Mouse (Mus musculus): Measurements from ENCODE around the gene Vpreb2. TPM values are rescaled to one million over a fixed set of nuclear protein-coding genes. Genes with fewer than 3 reads are reported as not detected.
"Not testable (repeated sequence)": the region's sequence is repeated elsewhere in the genome, so short reads cannot be mapped to it uniquely, and the experiment has no call there.

The Vpreb2 gene
- total RNA-seq (2021) = not detected
- long read RNA-seq, experiment 1 = 0 reads
- long read RNA-seq, experiment 2 = 0 reads

DNA sequence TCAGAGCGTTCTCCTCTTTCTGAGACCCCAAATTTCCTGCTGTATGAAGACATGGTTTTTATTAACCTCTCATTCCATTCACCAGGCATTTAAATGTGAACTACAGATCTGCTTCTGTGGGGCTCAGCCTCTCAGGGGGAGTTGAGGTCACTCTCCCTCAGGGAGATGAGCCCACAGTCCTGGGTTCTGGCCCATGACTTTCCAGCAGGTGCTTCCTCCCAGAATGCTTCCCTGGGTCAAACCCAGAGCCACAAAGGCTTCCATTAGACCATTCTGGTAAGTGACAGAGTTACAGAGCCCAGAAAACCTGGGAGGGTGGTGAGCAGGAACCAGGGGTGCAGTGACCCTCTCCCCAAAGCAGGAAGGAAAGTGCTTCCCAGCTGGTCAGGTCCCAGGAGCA is at the start of gene Vpreb2:
Gene Vpreb2 (plus strand): TSS at position 301 of the 400 bp plus-strand sequence.
- no peak for DNase-seq (ENCODE audit: low spot score in 2 of 2)

DNA sequence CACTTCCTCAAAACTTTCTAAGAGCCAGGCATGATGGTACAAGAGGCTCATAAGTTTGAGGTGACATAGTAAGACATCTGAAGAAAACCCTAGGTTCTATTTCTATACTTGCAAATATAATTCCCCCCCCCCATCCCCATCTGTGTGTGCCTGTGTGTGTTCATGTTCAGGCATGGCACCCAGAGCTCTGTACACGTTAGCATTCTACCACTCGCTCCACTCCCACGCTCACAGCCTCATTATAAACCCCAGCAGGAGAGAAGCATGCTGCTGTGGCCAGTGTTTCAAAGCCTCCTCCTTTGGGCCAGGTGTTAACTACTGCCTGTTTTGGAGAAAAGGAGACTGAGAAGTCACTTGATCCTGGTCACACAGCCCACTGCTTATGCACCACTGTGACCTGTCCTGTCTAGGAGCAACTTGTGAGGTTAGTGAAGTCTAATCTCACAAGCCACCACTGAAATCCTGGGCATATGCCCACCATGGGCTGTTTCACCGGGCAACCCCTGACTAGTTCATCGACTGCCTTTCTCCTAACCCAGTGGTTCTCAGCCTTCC is 48.2 kb upstream of the Vpreb2 start:
- DNase-seq (ENCODE audit: low spot score in 2 of 2) = no peak

DNA sequence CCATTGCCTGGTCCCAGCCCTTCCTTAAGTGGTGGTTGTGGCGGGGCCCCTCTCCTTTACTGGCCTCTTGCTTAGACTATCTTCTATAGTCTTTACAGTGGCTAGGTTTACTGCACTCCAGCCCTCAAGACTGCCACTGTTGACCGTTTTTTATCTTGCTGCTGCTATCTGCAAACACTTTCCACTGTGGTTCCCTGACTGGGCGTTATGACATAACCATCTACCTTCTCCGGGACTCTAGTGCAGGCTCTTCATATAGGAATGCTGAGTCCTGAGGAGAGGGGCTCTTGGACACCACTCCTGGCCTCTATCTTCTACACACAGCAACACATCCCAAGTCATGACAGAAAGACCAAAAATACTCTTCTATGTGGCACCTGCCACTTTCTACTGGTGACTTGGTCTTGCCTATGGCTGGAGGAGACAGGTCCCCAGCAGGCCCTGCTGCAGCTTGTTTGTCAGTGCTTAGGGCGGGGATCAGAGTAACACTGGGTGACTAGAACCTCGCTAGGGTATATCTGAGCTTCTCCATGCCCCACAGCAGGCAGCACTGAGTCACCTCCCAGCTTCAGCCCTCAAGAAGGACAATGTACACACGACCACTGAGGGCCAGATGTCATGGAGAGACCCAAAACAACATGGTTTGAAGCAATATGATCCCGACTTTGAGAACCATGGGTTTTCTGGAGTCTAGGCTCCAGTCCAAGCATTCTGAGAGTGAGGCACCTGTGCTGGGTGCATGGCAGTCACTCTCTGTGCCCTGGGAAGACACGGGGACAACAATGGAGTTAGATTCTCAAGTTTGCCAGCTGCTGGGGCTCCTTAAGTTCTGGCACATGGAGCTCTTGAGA is 46.4 kb upstream of the Vpreb2 start:
- DNase-seq (ENCODE audit: low spot score in 2 of 2) = no peak

DNA sequence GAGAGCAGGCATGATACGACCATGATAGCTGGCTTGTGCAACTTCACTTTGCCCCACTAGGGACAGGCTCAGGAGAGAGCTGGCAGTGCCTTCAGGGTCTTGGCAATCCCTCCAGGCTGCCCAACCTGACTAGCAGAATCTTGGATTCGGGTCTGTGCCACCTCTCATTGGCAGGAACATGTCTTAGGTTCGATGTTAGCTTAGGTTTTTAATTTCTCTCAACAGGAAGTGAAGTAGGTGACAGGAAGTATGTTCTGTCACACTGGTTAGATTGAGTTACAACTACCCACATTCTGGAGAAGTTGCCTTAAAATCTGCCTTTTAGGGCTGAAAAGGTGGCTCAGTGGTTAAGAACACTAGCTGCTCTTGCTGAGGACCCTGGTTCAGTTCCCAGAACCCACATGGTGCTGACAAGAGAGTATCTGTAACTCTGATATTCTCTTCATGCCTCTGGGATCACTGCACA is 45.8 kb upstream of the Vpreb2 start:
- no peak for DNase-seq (ENCODE audit: low spot score in 2 of 2)

DNA sequence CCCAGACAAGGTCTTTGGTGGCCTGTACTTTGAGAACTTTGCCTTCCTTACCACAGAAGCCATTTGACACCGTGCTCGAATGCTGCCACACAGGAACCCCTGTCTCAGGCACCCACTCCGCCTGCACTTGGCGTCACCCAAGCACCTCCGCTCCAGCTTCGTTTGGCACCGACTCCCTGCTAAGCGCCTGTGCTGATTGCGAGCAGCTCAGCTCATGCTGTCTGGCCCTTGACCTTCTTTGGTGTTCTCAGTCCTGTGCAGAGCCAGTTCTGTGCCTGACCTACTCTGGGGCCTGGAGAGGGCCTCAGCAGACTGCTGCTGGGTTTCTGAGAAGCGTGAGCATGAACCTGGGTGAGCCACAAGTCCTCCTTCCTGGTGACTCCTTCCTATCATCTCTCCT is 43.5 kb upstream of the Vpreb2 start:
- no peak for DNase-seq (ENCODE audit: low spot score in 2 of 2)

DNA sequence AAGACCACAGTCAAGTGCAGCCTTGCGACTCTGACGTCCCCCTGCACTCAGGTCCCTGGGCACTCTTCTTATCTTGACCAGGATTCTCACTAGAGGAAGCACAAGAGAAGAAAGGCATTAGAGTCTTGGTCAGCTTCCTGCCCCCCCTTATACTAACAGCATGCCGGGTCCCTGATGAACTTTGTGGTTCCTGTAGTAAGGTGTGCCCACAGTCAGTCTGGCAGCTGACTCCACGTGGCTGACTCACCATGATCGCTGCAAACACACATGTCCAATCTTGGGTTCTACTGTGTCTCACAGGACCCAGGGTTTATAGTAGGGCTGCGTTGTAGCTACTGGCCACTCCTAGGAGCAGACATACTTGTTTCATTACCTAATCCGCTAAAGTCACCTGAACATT is 42.0 kb upstream of the Vpreb2 start:
- no peak for DNase-seq (ENCODE audit: low spot score in 2 of 2)

DNA sequence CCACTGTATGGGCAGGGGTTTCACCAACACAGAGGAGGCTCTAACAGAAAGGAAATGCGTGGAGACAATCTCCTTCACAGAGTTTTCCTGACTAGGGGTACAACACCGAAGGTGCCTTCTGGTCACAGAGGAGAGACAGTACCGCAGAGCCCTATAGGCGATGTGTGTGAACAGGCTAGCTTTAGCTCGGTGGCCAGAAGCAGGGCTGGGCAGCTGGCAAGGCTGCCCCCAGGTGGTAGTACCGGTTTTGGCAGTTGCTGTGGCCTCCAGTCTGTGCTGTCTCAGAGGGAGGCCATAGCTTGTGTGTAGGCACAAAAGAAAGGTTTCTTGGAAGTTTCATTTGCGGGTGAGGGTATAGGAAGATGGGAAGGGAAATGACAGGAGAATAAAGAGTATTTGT is 41.4 kb upstream of the Vpreb2 start:
- peak; percentile 21 to 30 for DNase-seq (ENCODE audit: low spot score in 2 of 2)

DNA sequence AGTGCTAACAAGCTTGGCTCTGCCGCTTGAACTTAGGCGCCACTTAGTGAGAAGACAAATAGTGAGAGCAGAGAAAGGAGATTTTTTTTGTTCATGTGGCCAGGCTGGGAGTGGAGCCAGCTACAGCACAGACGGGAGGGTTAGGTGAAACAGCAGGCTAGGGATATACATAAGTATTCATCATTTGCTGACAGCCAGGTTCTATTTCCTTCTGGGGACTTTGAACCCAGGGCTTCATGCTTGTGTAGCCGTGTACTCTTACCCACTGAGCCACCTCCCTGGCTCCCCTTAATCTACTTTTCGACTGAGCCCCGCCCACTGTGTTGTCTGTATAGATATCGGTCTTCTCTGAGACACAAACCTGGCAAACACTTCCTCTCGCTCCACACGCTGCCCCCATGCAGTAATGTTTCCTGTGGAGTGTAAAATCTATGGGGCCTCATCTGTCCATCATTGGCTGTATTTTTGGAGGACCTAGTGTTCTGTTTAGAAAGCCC is 40.9 kb upstream of the Vpreb2 start:
- DNase-seq (ENCODE audit: low spot score in 2 of 2) = no peak

DNA sequence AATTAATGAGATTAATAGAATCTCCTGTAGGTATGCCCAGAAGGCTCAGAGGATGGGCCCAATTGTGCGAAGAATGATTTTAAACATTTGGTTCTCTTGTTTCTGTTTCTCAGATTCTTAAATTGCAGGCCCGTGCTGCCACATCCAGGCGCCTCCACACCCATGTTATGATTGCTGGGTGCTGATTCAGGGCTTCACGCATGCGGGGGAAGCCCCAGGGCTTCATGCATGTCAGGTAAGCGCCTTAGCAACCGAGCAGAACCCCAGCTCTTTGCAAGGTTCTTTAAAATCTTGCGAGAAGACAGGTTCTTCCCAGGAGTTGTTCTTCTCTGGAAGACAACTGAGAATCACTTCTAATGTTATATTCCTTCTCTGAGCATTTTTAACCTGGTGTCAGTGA is 36.8 kb upstream of the Vpreb2 start:
- DNase-seq (ENCODE audit: low spot score in 2 of 2) = no peak

DNA sequence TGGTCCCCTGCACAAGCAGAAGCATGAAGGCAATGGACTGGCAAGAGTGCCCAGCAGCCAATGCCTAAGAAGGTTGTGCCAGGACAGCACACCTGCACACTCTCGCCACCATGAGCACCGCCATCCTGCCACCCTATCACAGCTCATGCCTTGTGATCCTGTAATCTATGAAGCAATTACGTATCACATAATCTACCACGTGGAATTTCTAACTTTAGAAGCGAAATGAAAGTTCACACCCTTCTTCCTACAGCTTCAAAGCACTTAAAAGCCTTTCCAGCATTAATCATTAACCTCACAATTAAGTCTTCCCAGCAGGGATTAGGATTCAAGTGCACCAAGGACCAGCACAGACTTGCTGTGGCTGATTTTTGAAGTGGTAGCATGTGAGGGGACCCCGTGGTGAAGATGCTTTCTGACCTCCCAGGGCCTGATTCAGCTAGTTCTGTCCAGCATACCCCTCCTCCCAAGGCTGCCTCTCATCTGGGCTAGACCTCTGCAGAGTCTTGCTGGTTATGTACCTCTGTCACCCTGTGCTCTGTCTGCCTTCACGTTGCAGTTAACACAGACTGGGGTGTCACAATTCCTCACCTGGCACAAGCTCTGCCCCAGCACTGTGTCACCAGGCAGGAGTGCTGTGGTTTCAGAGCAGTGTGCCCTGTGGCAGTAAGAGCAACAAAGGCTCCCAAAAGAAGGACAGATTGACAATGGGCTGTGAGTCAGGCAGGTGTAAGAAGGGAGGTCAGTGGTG is 35.0 kb upstream of the Vpreb2 start:
- no peak for DNase-seq (ENCODE audit: low spot score in 2 of 2)

DNA sequence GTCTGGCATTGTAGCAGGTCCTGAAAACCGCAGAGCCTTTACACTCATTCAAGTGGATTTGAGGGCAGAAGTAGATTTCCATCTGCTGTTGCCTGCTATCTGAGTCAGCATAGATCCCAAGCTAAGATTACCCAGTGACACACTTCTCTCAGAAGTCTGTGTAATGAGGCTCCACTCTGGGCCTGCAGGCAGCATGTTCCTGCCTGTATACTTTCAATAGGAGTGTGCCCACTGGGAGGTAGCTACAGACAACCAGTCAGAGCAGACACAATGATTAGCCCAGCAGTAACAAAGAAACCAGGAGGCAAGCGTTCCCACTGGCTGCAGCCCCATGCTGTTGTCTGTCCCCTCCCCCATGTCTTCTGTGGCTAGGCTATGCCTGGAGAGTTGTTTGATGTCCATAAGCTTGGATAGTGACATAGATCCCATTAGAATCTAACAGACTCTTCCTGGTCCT is 30.8 kb upstream of the Vpreb2 start:
- DNase-seq (ENCODE audit: low spot score in 2 of 2) = no peak

DNA sequence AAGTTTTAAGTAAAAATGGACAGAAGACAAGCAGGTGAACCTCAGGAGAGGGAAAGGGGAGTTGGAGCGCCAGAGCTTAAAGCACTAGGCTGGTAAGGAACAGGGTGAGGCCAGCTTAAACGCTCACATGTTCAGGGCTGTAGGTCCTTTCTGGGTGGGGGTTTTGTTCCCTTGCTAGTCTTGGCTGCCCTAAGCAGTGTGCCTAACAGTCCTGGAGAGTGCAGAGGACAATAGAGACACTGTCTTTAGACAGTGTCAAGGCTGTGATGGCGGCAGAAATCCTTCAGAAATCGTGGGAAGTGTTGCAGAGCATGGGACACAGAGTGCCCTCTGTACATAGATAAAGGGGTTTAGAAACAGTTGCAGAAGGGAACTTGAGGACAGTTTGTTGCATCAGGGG is 30.2 kb upstream of the Vpreb2 start:
- no peak for DNase-seq (ENCODE audit: low spot score in 2 of 2)

DNA sequence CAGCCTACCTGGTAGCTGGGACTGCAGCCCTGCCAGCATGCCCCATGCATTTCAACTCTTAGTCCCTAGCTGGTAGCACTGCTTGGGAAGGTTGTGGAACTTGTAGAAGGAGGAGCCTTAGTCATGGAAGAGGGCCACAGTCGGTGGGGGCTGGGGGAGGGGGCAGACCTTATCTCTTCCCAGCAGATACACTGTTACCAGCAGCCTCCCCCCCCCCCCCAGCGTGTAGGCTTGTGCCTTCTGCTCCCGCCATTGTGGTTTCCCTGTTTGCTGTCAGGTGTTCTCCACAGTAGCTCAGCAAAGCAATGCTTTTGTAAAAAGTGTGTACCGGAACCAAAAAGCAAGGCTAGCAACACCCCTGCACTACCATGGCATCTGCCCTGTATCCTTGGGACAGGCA is 28.6 kb upstream of the Vpreb2 start:
- DNase-seq (ENCODE audit: low spot score in 2 of 2) = no peak

DNA sequence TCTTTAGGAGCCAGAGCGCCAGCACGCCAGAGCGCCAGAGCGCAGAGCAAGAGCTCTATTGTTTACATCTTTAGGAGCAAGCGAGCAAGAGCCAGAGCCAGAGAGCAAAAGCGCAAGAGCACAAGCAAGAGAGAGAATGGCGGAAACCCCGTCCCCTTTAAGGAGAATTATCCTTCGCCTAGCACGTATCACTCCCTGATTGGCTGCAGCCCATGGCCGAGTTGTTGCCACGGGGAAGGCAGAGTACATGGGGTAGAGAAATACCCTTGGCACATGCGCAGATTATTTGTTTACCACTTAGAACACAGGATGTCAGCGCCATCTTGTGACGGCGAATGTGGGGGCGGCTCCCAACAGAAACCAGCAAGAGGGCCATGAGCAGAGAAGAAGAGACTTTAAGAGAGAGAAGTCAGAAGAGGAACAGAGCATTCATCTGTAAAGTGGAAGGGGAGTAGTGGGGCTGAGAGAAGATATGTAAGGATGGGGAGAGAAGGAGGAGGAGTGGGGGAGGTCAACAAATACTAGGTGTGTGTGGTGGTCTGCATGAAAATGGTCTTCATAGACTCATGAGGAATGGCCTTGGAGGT is 24.1 kb upstream of the Vpreb2 start:
- DNase-seq (ENCODE audit: low spot score in 2 of 2) = not testable (repeated sequence)

DNA sequence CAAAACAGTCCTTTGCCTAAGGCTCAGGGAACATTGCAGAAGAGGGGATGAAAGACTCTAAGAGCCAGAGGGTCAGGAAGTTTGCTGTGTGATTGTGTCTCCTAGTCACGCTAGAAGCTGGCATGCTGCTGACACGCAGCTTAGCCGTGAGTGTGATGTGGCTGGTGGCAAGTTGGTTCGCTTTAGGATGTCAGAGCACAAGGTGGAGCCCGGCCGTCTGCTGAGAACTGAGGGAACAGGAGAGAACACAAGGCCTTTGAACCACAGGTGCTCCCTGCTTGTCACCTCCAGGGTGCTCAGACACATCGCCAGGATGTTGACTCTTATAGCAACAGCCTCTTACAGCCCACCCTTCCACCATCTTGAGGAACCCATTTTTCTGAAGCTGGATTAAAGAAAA is 18.1 kb upstream of the Vpreb2 start:
- DNase-seq (ENCODE audit: low spot score in 2 of 2) = no peak

DNA sequence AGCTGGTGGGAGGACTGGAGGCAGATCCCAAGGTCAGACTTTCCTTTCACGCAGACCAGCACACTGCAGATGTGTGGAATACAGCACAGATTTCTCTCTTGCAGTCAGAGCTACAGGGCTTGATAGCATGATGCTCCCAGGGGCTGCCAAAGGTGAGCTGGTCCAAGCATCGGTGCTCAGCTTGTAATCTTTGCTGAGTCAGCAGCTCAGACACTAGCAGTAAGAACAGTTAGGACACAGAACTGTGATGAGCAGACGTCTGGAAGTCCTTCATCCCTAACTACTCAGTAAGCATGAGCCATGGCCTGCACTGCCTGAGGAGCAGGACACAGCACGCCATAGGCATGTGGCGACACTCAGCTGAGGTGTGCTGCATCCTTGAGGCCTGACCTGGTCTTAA is 8.4 kb upstream of the Vpreb2 start:
- no peak for DNase-seq (ENCODE audit: low spot score in 2 of 2)

DNA sequence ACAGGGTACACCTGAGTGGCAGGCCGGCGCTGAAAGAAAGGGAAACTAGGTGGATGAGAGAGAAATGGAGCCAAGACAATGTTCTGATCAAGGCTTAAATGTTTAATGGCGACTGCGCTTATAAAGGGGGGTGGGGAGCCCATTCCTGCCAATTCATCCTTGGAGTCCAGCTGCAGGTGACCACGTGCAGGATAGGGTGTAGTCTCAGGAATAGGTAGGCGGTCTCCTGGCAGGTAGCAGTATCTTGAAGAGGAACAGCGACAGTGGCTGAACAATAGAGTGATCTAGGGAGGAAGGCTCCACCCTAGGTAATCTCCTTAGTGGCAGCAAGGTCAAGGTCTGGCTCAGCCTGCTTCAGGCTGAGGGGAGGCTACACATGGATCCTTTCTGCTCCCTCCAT is 2.4 kb upstream of the Vpreb2 start:
- DNase-seq (ENCODE audit: low spot score in 2 of 2) = not testable (repeated sequence)

DNA sequence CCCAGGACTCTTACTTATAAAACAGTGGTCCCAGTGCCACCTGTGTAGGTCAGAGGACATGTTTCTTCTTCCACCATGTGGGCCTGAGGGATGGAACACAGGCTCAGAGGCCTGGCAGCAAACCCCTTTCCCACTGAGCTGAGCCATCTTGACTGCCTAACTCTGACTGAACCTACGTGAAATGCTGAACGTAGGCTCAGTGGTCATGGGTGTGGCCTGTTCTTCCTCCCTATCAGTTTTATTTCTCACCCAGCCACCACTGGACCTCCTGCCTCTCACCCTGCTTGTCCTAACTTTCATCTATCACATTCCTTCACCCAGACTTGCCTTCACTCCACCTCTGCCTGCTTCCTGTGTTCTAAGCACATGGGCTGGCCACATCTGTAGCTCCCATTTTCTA is 3.0 kb downstream of the Vpreb2 start:
- DNase-seq (ENCODE audit: low spot score in 2 of 2) = no peak

DNA sequence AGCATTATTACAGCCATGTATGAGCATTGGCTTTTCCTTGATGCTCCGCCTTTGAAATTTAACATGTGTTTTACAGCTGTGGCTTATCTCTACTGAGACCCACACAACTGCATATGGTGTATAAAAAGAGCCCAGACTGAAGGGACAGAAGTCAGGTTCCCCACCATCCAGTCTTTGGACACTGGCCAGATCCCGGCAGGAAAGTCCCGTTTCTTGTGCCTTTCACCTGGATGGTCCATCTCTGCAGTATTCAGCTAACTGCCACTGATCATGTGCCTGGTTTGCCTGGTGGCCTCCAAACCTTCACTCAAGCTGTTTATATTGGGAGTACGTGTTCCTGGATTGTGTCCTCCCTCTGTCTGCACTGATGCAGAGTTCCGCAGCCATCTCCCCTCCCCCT is 4.0 kb downstream of the Vpreb2 start:
- no peak for DNase-seq (ENCODE audit: low spot score in 2 of 2)

DNA sequence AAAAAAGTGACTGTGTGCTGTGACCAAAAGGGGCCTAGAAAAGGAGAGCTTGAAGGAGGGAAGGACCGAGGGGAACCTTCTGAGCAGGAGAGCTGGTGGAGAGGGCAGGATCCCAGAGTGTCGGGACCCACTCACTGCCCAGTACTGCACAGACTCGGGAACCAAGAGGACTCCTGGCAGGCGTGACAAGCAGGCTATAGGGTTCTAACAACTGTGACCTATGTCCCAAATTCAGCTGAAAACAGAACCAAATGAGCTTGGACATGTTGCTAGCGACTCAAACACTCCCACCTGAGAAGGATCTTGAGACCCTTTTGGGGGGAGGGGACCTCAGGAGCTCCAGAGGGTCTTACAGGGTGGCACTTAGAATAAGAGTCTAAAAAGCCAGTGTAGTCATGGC is 4.8 kb downstream of the Vpreb2 start:
- DNase-seq (ENCODE audit: low spot score in 2 of 2) = no peak

DNA sequence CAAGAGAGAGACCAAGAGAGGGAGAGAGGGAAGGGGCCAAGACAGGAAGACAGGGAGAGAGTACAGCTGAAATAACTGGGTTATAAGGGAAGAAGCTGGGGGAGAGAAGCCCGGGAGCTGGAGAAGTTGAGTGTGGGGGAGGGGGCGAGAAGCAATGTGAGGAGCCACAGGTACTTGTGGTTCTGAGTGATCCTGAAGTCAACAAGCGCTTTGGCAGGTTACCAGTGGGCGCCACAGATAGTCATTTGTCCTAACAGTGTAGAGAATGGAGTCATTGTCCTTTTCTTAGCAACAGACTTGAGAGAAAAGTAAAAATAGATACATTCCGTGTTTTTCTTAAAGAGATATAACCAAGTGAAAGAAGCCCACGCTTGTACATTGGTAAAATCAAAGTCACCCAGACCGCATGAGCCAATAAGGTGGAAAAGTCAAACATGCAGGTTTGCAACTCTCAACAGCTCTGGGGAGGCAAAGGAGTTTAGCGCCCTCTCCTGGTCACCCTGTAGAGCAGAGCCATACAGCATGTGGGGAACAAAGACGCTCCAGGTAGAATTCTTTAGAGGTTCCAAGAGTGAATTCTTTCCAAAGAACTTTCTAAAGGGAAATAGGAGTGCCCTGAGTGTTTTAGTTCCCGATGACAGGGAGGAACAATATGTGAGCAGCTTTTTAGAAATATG is 6.4 kb downstream of the Vpreb2 start:
- no peak for DNase-seq (ENCODE audit: low spot score in 2 of 2)

Data from adrenal gland, postnatal 4 days (tissue).